Mouse (Mus musculus) heart, embryonic 10.5 days (tissue): ENCODE data around the gene Hyal3. TPM values are rescaled to one million over a fixed set of nuclear protein-coding genes. Genes with fewer than 3 reads are reported as not detected.

Source experiments
- DNase-seq: peaks from one replicate; pipeline ENCODE4 v3.0.0-alpha.2; 2017; ENCODE audit warnings: low spot score
- H3K27ac ChIP-seq: fragments of 300-500 bp; sonication (generic); 2 replicates; pipeline ENCODE4 v1.5.1; 2016; ENCODE audit warnings: mild to moderate bottlenecking
- H3K27me3 ChIP-seq: fragments of 300-500 bp; sonication (generic); 2 replicates; pipeline ENCODE4 v1.6.1; 2016; ENCODE audit warnings: mild to moderate bottlenecking; ENCODE audit not compliant: poor library complexity, insufficient read depth, severe bottlenecking
- H3K36me3 ChIP-seq: fragments of 300-500 bp; sonication (generic); 2 replicates; pipeline ENCODE4 v1.6.1; 2016; ENCODE audit warnings: mild to moderate bottlenecking, moderate library complexity
- H3K4me1 ChIP-seq: fragments of 300-500 bp; sonication (generic); 2 replicates; pipeline ENCODE4 v1.6.1; 2016; ENCODE audit warnings: mild to moderate bottlenecking
- H3K4me3 ChIP-seq: fragments of 300-500 bp; sonication (generic); 2 replicates; pipeline ENCODE4 v1.5.1; 2016; ENCODE audit warnings: mild to moderate bottlenecking, moderate library complexity
- H3K9me3 ChIP-seq: fragments of 300-500 bp; sonication (generic); 2 replicates; pipeline ENCODE4 v1.6.1; 2016; ENCODE audit warnings: mild to moderate bottlenecking, moderate library complexity
- WGBS: fragments of 180-500 bp; shearing (Covaris S2); methylation state at CpG from one replicate; pipeline ENCODE4 v1.1.7; 2016; 5-methylcytosine and 5-hydroxymethylcytosine counted together
- polyA plus RNA-seq: library from polyadenylated mRNA; unstranded; fragments of >200 nt; fragmentation: Nextera tagmentation; extraction: Ambion mirVana; gene quantifications from 2 replicates; pipeline ENCODE4 v1.2.1, GENCODE M21; 2016

The Hyal3 gene
- polyA plus RNA-seq, 1 experiment from 2014 or later = 0.36 TPM

GRCm38 (mm10) chr9:107609433-107609830, 28.8 kb downstream of the Hyal3 start:
- Histone ChIP-seq H3K27ac (peak overlapping the region; percentile 48; the same call in 1 of the 2 replicates), H3K36me3 (peaks cover 10% of the 10 kb centered on the region), H3K4me1 (peaks cover 88% of the 10 kb centered on the region), H3K27me3 (peaks cover 20% of the 10 kb centered on the region), H3K9me3 (no peaks in the 10 kb centered on the region), H3K4me3 (no peak overlapping the region)
- DNase-seq = no peak
- WGBS = 65% methylated on average over 4 of the region's 4 CpGs

- Histone ChIP-seq H3K36me3 (peaks cover 32% of the 10 kb centered on the region), H3K27me3 (peaks cover 5% of the 10 kb centered on the region; the same call in 1 of the 2 replicates), H3K4me3 (peak overlapping the region; percentile 63), H3K27ac (peak overlapping the region; percentile 96), H3K4me1 (peaks cover 78% of the 10 kb centered on the region), H3K9me3 (no peaks in the 10 kb centered on the region)
- DNase-seq = no peak
- WGBS = 54% methylated on average over 6 of the region's 6 CpGs
Measured at GRCm38 (mm10) chr9:107611456-107612190, 31.0 kb downstream of the Hyal3 start.

GRCm38 (mm10) chr9:107612191-107612944, 31.8 kb downstream of the Hyal3 start:
- Histone ChIP-seq H3K4me1 (peaks cover 70% of the 10 kb centered on the region), H3K27me3 (peaks cover 4% of the 10 kb centered on the region; the same call in 1 of the 2 replicates), H3K9me3 (no peaks in the 10 kb centered on the region), H3K4me3 (peak overlapping the region; percentile 63), H3K27ac (peak overlapping the region; percentile 96), H3K36me3 (peaks cover 38% of the 10 kb centered on the region)
- peak; percentile 98 for DNase-seq
- WGBS = 5% methylated on average over 43 of the region's 48 CpGs

GRCm38 (mm10) chr9:107612945-107613569, 32.4 kb downstream of the Hyal3 start:
- H3K27ac ChIP-seq = peak overlapping the region; percentile 96
- no peaks in the 10 kb centered on the region for H3K9me3 ChIP-seq
- peaks cover under 1% of the 10 kb centered on the region; the same call in 1 of the 2 replicates for H3K27me3 ChIP-seq
- peaks cover 45% of the 10 kb centered on the region for H3K36me3 ChIP-seq
- no peak for DNase-seq
- peak overlapping the region; percentile 63 for H3K4me3 ChIP-seq
- WGBS = 11% methylated on average over 12 of the region's 12 CpGs
- peaks cover 68% of the 10 kb centered on the region for H3K4me1 ChIP-seq

- no peak overlapping the region for H3K4me3 ChIP-seq
Measured at GRCm38 (mm10) chr9:107615035-107615434, 34.4 kb downstream of the Hyal3 start.

GRCm38 (mm10) chr9:107617461-107617860, 36.8 kb downstream of the Hyal3 start:
- no peak for DNase-seq
- 71% methylated on average over 2 of the region's 2 CpGs for WGBS
- Histone ChIP-seq H3K4me3 (no peak overlapping the region), H3K27ac (no peak overlapping the region), H3K36me3 (peaks cover 78% of the 10 kb centered on the region), H3K4me1 (peaks cover 62% of the 10 kb centered on the region), H3K27me3 (no peaks in the 10 kb centered on the region), H3K9me3 (no peaks in the 10 kb centered on the region)

More at GRCm38 (mm10) chr9:107615035-107615434, 34.4 kb downstream of the Hyal3 start:
- peaks cover 64% of the 10 kb centered on the region for H3K36me3 ChIP-seq
- DNase-seq = no peak
- H3K27ac ChIP-seq = 0 out of 2 replicates have a peak overlapping the region, but pooled peaks have one; percentile 42
- no peaks in the 10 kb centered on the region for H3K27me3 ChIP-seq
- WGBS = 65% methylated on average over 4 of the region's 4 CpGs
- H3K9me3 ChIP-seq = no peaks in the 10 kb centered on the region
- peaks cover 69% of the 10 kb centered on the region for H3K4me1 ChIP-seq

GRCm38 (mm10) chr9:107618098-107618497, 37.5 kb downstream of the Hyal3 start:
- 88% methylated on average over 6 of the region's 6 CpGs for WGBS
- DNase-seq = no peak
- Histone ChIP-seq H3K27ac (peak overlapping the region; percentile 79), H3K4me1 (peaks cover 56% of the 10 kb centered on the region), H3K27me3 (no peaks in the 10 kb centered on the region), H3K4me3 (no peak overlapping the region), H3K9me3 (no peaks in the 10 kb centered on the region), H3K36me3 (peaks cover 85% of the 10 kb centered on the region)

GRCm38 (mm10) chr9:107618778-107619545, 38.3 kb downstream of the Hyal3 start:
- H3K27me3 ChIP-seq = no peaks in the 10 kb centered on the region
- H3K4me3 ChIP-seq = peak overlapping the region; percentile 25; the same call in 1 of the 2 replicates
- H3K4me1 ChIP-seq = peaks cover 55% of the 10 kb centered on the region
- peaks cover 86% of the 10 kb centered on the region for H3K36me3 ChIP-seq
- H3K27ac ChIP-seq = peak overlapping the region; percentile 79
- no peaks in the 10 kb centered on the region for H3K9me3 ChIP-seq
- WGBS = 40% methylated on average over 13 of the region's 13 CpGs
- DNase-seq = no peak

GRCm38 (mm10) chr9:107619546-107619879, 38.9 kb downstream of the Hyal3 start:
- Histone ChIP-seq H3K4me1 (peaks cover 55% of the 10 kb centered on the region), H3K9me3 (no peaks in the 10 kb centered on the region), H3K36me3 (peaks cover 86% of the 10 kb centered on the region), H3K4me3 (peak overlapping the region; percentile 25), H3K27me3 (no peaks in the 10 kb centered on the region), H3K27ac (peak overlapping the region; percentile 79)
- peak; percentile 94 for DNase-seq
- 38% methylated on average over 13 of the region's 13 CpGs for WGBS

GRCm38 (mm10) chr9:107620954-107621353, 40.3 kb downstream of the Hyal3 start:
- Histone ChIP-seq H3K9me3 (no peaks in the 10 kb centered on the region), H3K4me3 (no peak overlapping the region), H3K27ac (no peak overlapping the region), H3K4me1 (peaks cover 57% of the 10 kb centered on the region), H3K36me3 (peaks cover 85% of the 10 kb centered on the region), H3K27me3 (no peaks in the 10 kb centered on the region)
- no peak for DNase-seq

- peaks cover 72% of the 10 kb centered on the region for H3K4me1 ChIP-seq
- 65% methylated on average over 5 of the region's 5 CpGs for WGBS
- peak overlapping the region; percentile 56 for H3K27ac ChIP-seq
- no peak for DNase-seq
- H3K4me3 ChIP-seq = no peak overlapping the region
- no peaks in the 10 kb centered on the region for H3K9me3 ChIP-seq
- H3K27me3 ChIP-seq = no peaks in the 10 kb centered on the region
- H3K36me3 ChIP-seq = peaks cover 67% of the 10 kb centered on the region
Measured at GRCm38 (mm10) chr9:107624539-107624938, 43.9 kb downstream of the Hyal3 start.

- H3K27ac ChIP-seq = peak overlapping the region; percentile 56
- H3K4me3 ChIP-seq = no peak overlapping the region
- peaks cover 72% of the 10 kb centered on the region for H3K4me1 ChIP-seq
- H3K27me3 ChIP-seq = no peaks in the 10 kb centered on the region
- DNase-seq = no peak
- WGBS = 79% methylated on average over 3 of the region's 3 CpGs
- H3K9me3 ChIP-seq = no peaks in the 10 kb centered on the region
- H3K36me3 ChIP-seq = peaks cover 63% of the 10 kb centered on the region
Measured at GRCm38 (mm10) chr9:107624951-107625350, 44.3 kb downstream of the Hyal3 start.
